Mouse (Mus musculus) adrenal gland (tissue): ENCODE data around the gene Pdx1.

ENCODE experiments used
- intact Hi-C: fragments of 180-260 bp; cut with DNase I; formaldehyde crosslinking; loops from one replicate; pipeline ENCODE4 v1.15.1; 2025
- long read RNA-seq, 2 experiments: library from polyadenylated mRNA; unstranded; transcript quantifications; one replicate each; pipeline ENCODE4 v2.0.0; 2020; ENCODE audit warnings: borderline replicate concordance in 1 of 2; ENCODE audit not compliant: insufficient replicate concordance in 1 of 2

Gene Pdx1
- long read RNA-seq, experiment 1 = 0 reads
- long read RNA-seq, experiment 2 = 0 reads

GRCm38 (mm10) chr5:147269926-147270672 is at the start of gene Pdx1:
Pdx1 (plus strand) TSS chr5:147269959.
- intact Hi-C loops = no loop called here

- intact Hi-C loops = loop anchor here (1.0 to 10.0 kb wide), 5 partner anchors 60 to 553 kb away; no protein-coding TSS in a partner anchor
Observed at GRCm38 (mm10) chr5:147227354-147228112, 42.2 kb upstream of the Pdx1 start.

GRCm38 (mm10) chr5:147235406-147236309 is 34.1 kb upstream of the Pdx1 start:
- intact Hi-C loops = no loop called here

GRCm38 (mm10) chr5:147243908-147244307 is 25.9 kb upstream of the Pdx1 start:
- intact Hi-C loops = no loop called here

GRCm38 (mm10) chr5:147260189-147260588 is 9.6 kb upstream of the Pdx1 start:
- intact Hi-C loops = no loop called here

GRCm38 (mm10) chr5:147260778-147261177 is 9.0 kb upstream of the Pdx1 start:
- intact Hi-C loops = no loop called here

- intact Hi-C loops = no loop called here
Observed at GRCm38 (mm10) chr5:147261899-147262541, 7.7 kb upstream of the Pdx1 start.

GRCm38 (mm10) chr5:147263945-147264344 is 5.8 kb upstream of the Pdx1 start:
- intact Hi-C loops = no loop called here

GRCm38 (mm10) chr5:147267434-147267833 is 2.3 kb upstream of the Pdx1 start:
- intact Hi-C loops = no loop called here

GRCm38 (mm10) chr5:147268728-147269127 is 1.0 kb upstream of the Pdx1 start:
- intact Hi-C loops = no loop called here

GRCm38 (mm10) chr5:147269371-147269770 is 388 bp upstream of the Pdx1 start:
- intact Hi-C loops = no loop called here

- intact Hi-C loops = no loop called here
Observed at GRCm38 (mm10) chr5:147270673-147271655, 1.2 kb downstream of the Pdx1 start.

GRCm38 (mm10) chr5:147272046-147272807 is 2.5 kb downstream of the Pdx1 start:
- intact Hi-C loops = no loop called here

- intact Hi-C loops = no loop called here
Observed at GRCm38 (mm10) chr5:147272808-147273345, 3.1 kb downstream of the Pdx1 start.

- intact Hi-C loops = no loop called here
Observed at GRCm38 (mm10) chr5:147274174-147275141, 4.7 kb downstream of the Pdx1 start.

- intact Hi-C loops = no loop called here
Observed at GRCm38 (mm10) chr5:147275761-147276160, 6.0 kb downstream of the Pdx1 start.
